Mouse (Mus musculus): ENCODE data around the gene Gpr68. TPM values are rescaled to one million over a fixed set of nuclear protein-coding genes. Genes with fewer than 3 reads are reported as not detected.

Gpr68 gene
- total RNA-seq, 2 experiments from 2014 or later: 2.4 to 2.8 TPM

Other genes starting within 250 kb of the Gpr68 start
- gene Rps6ka5, start 181.2 kb downstream of the Gpr68 start, total RNA-seq (2021): 10 to 100 TPM; 11.1 to 11.6 TPM
- 10 to 100 TPM; 14.2 to 17.0 TPM for gene Dglucy, start 129.1 kb downstream of the Gpr68 start, total RNA-seq (2021)
- 10 to 100 TPM; 10.9 to 11.4 TPM for gene Ccdc88c, start 120.9 kb upstream of the Gpr68 start, total RNA-seq (2021)
- 10 to 100 TPM; 47.5 to 48.2 TPM for gene Ppp4r3a, start 175.5 kb upstream of the Gpr68 start, total RNA-seq (2021)

Measured in heart, postnatal 4 days (tissue).